Mouse (Mus musculus) brain, embryonic 14.5 days (tissue): ENCODE measurements around the gene Rhox2h.
"Not testable (repeated sequence)": the region's sequence is repeated elsewhere in the genome, so short reads cannot be mapped to it uniquely, and the experiment has no call there.

Source experiments
- CTCF ChIP-seq: fragments of 200-500 bp; IDR thresholded peaks from 2 replicates; pipeline ENCODE4 v1.5.1; 2012; ENCODE audit warnings: inconsistent platforms, mild to moderate bottlenecking, moderate library complexity, borderline replicate concordance; ENCODE audit not compliant: insufficient read depth, insufficient read length; ENCODE audit errors: extremely low read depth
- POLR2A ChIP-seq: fragments of 200-500 bp; IDR thresholded peaks from 2 replicates; pipeline ENCODE4 v1.6.1; 2012; ENCODE audit warnings: mild to moderate bottlenecking, inconsistent platforms, borderline replicate concordance; ENCODE audit not compliant: poor library complexity, insufficient read depth, insufficient read length, severe bottlenecking; ENCODE audit errors: extremely low read depth

GRCm38 (mm10) chrX:37673177-37673576, at the start of gene Rhox2h:
- TF ChIP-seq CTCF, POLR2A: not testable (repeated sequence)
